Mouse (Mus musculus): ENCODE results near the gene Arl14ep.
"Not testable (repeated sequence)": the region's sequence is repeated elsewhere in the genome, so short reads cannot be mapped to it uniquely, and the experiment has no call there.

Gene Arl14ep

GRCm38 (mm10) chr2:106973959-106974639 lies at the start of gene Arl14ep:
TSS of gene Arl14ep (minus strand) at chr2:106974424.
- DNase-seq (ENCODE audit: low spot score in 2 of 2): peak; percentile 73 to 75

DNA sequence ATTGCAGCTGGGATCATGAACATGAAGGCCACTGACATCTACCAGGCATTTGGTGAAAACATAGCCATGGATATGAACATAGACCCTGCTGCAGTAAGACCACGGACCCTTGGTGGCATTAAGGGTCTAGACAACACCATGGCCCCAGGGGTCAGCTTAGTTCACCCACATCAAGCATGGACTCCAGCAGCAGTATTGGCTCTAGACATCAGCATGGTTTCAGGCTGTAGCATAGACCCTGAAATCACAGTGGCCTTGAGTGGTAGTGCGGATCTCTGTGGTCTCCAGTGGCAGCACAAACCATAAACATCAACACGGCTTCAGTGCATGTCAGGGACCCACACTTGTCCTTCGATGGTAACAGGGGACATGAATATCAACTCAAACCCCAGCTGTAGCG lies 48.5 kb upstream of the Arl14ep start:
- DNase-seq (ENCODE audit: low spot score in 2 of 2): no peak

- no peak for DNase-seq (ENCODE audit: low spot score in 2 of 2)
Measured at GRCm38 (mm10) chr2:107019331-107019730, 45.1 kb upstream of the Arl14ep start.

DNA sequence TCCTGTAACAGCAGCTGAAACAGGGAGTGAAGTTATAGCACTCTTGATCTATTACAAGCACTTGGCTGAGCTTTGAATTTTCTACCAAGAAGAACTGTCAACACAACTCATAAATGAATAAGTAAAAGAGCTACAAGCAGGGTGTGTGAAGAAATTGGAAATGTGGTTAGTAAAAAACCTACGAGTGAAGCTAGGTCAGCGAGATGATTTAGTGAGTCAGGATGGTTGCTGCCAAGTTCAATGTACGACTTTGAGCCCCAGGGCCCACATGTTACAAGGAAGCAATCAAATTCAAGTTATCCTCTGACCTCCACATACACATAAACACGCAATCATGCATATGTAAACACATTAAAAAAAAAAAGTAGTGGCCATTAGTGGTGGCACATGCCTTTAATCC lies 38.9 kb upstream of the Arl14ep start:
- no peak for DNase-seq (ENCODE audit: low spot score in 2 of 2)

DNA sequence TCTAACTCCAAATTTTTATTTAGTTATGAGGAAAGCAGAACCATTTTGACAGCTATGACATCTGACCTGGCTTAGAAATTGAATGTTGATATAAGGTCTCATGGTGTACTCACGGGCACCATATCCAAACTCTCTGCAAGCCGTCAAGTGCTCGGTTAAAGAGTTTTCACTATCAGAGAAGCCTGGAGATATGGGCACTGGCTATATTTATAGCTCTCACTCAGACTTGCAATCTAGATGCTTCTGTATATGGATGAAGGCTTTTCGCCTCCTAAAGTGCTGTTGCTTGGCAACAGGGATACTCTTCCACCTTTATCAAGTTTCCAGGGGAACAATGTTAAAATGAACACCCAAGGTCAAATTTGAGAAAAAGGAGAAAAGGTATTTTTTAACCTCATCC lies 38.1 kb upstream of the Arl14ep start:
- no peak for DNase-seq (ENCODE audit: low spot score in 2 of 2)

DNA sequence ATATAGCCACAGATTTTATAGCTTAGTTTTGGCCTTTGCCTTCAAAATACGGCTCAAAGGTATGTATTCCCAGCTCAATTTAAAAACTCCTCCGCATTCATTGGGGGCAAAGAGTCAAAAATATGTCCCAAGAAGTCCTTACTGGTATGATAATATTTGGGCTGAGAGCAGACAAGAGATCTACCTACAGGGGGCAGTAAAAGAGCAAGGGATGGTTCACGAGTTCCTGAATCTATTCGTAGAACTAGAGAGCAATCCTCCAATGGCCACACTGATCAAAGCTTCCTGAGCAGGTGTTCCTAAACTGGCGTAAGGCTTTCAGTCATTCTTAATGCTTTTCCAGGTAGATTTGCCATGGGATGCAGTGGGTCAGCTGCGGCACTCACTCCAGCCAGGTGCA lies 35.9 kb upstream of the Arl14ep start:
- DNase-seq (ENCODE audit: low spot score in 2 of 2): no peak

DNA sequence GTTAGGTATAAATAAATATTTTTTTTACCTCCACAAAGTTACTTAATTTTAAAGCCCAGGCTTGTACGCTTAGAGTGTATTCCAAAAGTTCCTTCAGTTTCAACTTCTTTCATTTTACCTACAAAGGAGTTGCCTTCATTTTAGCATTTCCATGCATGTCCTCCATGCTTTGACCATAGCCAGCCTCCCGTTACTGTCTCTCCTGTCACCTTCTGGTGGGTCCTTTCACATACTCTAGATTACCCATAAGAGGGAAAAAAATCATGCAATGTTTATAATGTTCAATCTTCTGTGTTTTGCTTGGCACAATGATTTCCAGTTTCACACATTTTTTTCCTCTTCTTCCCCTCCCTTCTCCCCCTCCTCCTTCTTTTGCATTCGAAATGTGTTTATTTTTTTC lies 32.2 kb upstream of the Arl14ep start:
- DNase-seq (ENCODE audit: low spot score in 2 of 2): no peak

- DNase-seq (ENCODE audit: low spot score in 2 of 2): not testable (repeated sequence)
Measured at GRCm38 (mm10) chr2:107005876-107006275, 31.7 kb upstream of the Arl14ep start.

- no peak for DNase-seq (ENCODE audit: low spot score in 2 of 2)
Measured at GRCm38 (mm10) chr2:106991261-106991660, 17.0 kb upstream of the Arl14ep start.

DNA sequence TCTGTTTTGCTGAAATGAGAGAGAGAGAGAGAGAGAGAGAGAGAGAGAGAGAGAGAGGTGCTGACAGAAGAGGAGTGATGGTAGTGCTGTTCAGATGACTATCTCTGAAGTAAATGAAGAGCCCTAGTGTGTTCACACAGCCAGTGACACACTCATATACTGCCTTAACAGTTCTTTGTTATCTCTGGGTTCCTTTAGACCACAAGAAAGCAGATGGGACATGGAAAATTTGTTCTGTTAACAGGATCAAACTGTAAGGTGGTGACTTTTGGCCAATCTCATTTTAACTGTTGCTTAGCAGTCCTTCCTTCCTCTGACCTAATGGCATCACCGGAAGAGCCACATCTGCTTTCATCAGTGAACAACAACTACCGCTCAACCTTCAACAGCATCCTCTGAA lies 10.7 kb upstream of the Arl14ep start:
- DNase-seq (ENCODE audit: low spot score in 2 of 2): no peak

DNA sequence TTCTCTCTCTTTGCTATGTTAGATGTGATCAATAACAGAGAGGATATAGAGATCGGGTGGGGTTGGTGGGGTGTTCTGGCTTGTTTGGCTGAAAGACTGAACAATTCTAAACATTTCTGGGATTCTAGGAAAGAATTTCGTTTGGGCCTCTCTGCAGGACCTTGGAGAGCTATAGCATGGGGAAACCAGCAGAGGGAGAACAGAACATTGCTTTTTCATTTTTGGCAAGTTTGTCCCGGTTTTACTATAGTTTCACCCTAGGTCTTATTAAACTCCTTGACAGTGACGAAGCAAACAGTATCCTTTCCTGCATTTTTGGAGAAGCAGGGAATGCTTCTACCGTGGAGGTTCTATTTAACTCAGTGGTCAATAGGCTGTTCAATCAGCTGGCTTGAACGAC lies 8.3 kb upstream of the Arl14ep start:
- no peak for DNase-seq (ENCODE audit: low spot score in 2 of 2)

GRCm38 (mm10) chr2:106976472-106976871 lies 2.2 kb upstream of the Arl14ep start:
- DNase-seq (ENCODE audit: low spot score in 2 of 2): no peak

DNA sequence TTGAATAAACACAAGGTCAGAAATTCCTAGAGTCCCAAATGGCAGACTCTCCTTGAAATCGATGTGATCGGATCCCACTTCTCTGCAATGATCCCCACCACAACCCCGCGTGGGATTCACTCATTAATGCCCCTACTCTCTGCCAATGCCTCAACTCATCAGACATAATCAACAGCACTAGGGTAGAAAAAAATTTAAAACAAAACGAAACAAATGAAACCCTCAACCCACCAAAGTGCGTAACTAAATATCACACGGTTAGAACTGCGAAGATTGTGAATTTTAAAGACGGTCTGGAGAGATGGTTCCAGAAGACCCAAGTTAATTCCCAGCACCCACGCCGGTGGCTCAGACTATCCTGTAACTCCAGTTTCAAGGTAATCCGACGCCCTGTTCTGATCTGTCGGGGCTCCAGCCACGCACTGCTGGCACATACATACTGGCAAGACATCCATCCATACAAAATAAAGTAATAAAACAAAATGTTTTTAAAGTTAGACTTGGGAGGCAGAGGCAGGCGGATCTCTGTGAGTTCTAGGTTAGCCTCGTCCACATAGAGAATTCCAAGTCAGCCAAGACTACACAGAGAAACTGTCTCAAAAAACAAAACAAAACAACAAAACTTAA lies 779 bp downstream of the Arl14ep start:
- no peak for DNase-seq (ENCODE audit: low spot score in 2 of 2)

DNA sequence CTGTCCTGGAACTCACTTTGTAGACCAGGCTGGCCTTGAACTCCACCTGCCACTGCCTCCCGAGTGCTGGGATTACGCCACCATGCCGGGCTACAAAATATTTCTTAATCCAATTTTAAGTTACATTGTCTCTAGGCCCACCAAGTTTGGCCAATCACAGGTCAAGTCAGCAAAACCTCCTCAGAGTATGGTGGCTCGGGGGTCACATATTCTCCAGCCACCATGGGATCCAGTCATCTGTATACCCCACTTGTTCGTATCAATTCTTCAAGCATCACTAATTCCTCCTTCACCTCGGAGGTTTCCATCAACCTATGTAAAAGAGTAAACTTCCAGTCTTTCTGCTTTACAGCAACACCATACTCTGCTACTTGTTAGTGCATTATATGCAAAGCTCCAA lies 1.4 kb downstream of the Arl14ep start:
- DNase-seq (ENCODE audit: low spot score in 2 of 2): no peak

- no peak for DNase-seq (ENCODE audit: low spot score in 2 of 2)
Measured at GRCm38 (mm10) chr2:106970971-106971370, 3.3 kb downstream of the Arl14ep start.

- no peak for DNase-seq (ENCODE audit: low spot score in 2 of 2)
Measured at GRCm38 (mm10) chr2:106968320-106968719, 5.9 kb downstream of the Arl14ep start.

DNA sequence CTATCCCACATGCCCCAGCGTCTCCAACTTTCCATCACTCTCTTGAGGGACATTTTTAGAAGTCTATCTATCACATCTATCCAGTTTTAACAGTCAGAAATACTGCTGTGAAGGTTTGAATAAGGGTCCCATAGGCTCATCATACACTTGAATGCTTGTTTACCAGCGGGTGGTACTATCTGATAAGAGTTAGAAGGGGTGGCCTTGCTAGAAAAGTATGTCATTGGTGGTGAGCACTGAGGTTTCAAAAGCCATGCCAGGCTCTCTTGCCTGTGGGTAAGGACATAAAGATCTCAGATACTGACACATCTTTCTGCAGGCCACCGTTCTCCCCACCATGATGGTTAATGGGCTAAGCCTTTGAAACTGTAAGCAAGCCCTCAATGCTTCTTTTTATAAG lies 10.7 kb downstream of the Arl14ep start:
- no peak for DNase-seq (ENCODE audit: low spot score in 2 of 2)

DNA sequence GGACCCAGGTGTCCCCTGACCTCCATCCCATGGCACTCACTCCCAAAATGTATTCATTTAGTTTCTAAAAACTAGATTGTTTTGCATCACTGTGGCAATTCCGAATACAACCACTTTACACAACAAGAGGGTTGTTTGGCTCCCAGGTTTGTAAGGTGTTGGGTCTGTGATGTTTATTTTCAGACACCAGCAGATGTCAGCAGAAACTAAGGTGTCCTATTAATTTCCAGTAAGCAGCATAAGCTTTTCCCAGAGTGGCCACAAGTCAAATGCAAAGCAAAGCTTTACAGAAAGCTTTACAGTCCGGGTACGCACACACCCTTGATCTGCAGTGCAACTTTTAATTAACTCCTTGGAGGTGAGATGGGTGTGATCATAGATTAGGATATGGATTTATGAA lies 12.6 kb downstream of the Arl14ep start:
- DNase-seq (ENCODE audit: low spot score in 2 of 2): no peak

DNA sequence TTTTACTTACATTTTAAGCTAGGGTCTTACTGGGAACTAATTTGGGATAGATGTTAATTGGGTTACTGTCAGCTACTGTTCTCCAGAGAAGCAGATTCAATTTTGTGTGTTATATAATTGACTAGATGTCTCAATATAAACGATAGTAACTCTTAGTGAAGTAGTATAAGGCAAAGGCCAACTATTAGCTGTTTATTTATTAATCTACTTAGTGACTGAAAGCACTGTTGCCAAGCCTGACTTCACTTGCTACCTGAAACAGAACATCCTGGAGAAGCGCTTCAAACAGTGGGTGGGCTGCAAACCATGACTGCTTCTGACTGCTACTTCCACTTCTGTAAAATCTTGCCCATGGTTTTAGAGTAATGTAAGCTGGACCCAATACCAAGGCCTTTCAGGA lies 13.2 kb downstream of the Arl14ep start:
- no peak for DNase-seq (ENCODE audit: low spot score in 2 of 2)

GRCm38 (mm10) chr2:106960237-106960636 lies 14.0 kb downstream of the Arl14ep start:
- DNase-seq (ENCODE audit: low spot score in 2 of 2): no peak

- no peak for DNase-seq (ENCODE audit: low spot score in 2 of 2)
Measured at GRCm38 (mm10) chr2:106959380-106959779, 14.8 kb downstream of the Arl14ep start.

- DNase-seq (ENCODE audit: low spot score in 2 of 2): no peak
Measured at GRCm38 (mm10) chr2:106958916-106959315, 15.3 kb downstream of the Arl14ep start.

DNA sequence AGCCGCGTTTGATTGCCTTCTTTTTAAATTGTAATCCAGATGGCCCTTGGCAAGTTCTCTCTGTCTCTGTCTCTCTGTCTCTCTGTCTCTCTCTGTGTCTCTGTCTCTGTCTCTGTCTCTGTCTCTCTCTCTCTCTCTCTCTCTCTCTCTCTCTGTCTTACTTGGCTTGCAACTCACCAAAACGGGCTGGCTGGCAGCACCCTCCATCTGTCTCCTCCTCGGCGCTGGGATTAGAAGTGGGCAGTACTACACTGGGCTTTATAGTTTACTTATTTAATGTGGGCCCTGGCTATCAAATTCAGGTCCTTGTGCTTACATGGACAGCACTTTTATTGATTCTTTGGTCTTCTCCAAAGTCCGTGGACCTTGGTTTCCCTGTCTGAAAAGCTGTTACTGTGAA lies 18.1 kb downstream of the Arl14ep start:
- no peak for DNase-seq (ENCODE audit: low spot score in 2 of 2)

DNA sequence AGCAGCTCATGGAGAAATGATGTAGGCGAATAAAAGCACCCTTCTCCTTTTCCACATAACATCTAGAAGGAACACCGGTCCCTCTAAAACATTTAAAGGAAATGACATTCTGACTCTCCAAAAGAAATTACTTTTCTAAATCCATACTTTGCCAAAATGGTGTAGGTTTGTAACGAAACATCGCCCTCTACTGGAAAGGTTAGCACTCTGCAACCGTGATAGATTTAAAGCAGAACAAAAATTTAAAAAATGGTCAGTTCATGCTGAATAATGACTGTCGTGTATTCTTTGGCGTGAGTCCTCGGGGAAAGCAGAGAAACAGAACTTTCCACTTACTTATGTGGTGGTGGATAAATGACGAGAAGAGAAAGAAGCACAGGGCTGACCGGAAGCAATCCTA lies 18.6 kb downstream of the Arl14ep start:
- DNase-seq (ENCODE audit: low spot score in 2 of 2): peak in 1 of 2 experiments; percentile 21

Data from frontal cortex, postnatal 14 days (tissue).